Mouse (Mus musculus): Measurements from ENCODE around the gene Zfp523. TPM values are rescaled to one million over a fixed set of nuclear protein-coding genes. Genes with fewer than 3 reads are reported as not detected.

Zfp523 gene
- polyA plus RNA-seq, 1 experiment from 2014 or later, result 39.8 TPM

- Histone ChIP-seq H3K27ac (peak overlapping the region; percentile 92), H3K36me3 (no peaks in the 10 kb centered on the region), H3K4me3 (peak overlapping the region; percentile 62), H3K4me1 (replicated peaks) (peaks cover 35% of the 10 kb centered on the region), H3K9me3 (no peaks in the 10 kb centered on the region), H3K27me3 (ENCODE audit: insufficient read depth, poor library complexity, severe bottlenecking) (peaks cover 22% of the 10 kb centered on the region)
- 1% methylated on average over 46 of the region's 46 CpGs for WGBS
- peak; percentile 94 for DNase-seq (ENCODE audit: low spot score)
Measured at GRCm38 (mm10) chr17:28223561-28224391, 46.8 kb downstream of the Zfp523 start.

DNA sequence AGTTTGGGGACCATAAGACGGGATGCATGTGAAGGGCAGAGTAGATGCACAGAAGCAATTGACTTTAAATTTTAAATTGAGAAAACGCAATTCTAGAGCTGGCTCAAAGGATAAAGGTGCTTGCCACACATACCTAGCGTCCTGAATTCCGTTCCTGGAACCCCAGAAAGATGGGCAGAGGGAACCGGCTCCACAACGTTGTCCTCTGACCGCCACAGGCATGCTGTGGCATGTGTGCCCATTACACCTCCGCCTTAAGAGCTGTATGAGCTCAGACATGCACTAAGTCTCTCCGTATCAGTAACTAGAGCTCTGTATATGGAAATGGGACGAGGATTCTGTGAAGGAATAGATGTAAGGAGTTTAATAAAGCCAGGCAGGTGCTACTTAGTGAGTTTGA is 47.7 kb downstream of the Zfp523 start:
- peaks cover 35% of the 10 kb centered on the region for H3K4me1 ChIP-seq (replicated peaks)
- WGBS, result 87% methylated on average over 10 of the region's 10 CpGs
- H3K9me3 ChIP-seq, result no peaks in the 10 kb centered on the region
- no peak for DNase-seq (ENCODE audit: low spot score)
- peaks cover 22% of the 10 kb centered on the region for H3K27me3 ChIP-seq (ENCODE audit: insufficient read depth, poor library complexity, severe bottlenecking)
- H3K4me3 ChIP-seq, result no peak overlapping the region; the same call in 1 of the 2 replicates
- H3K27ac ChIP-seq, result no peak overlapping the region
- H3K36me3 ChIP-seq, result no peaks in the 10 kb centered on the region

DNA sequence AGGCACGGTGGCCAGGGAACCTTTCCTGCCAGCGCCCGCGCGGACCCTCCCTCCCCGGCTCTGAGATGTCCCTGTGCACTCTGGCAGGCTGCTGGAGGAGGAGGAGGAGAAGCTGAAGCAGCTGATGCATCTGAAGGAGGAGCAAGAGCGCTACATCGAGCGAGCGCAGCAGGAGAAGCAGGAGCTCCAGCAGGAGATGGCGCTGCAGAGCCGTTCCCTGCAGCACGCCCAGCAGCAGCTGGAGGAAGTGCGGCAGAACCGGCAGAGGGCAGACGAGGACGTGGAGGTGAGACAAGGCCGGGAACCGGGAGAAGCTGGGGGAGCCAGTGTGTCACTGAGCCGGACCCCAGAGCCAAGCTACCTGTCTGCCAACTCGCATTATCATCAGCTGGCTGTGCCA is 49.1 kb downstream of the Zfp523 start:
- peaks cover 22% of the 10 kb centered on the region for H3K27me3 ChIP-seq (ENCODE audit: insufficient read depth, poor library complexity, severe bottlenecking)
- H3K4me3 ChIP-seq, result peak overlapping the region; percentile 51
- DNase-seq (ENCODE audit: low spot score), result peak; percentile 90
- no peaks in the 10 kb centered on the region for H3K36me3 ChIP-seq
- peak overlapping the region; percentile 76 for H3K27ac ChIP-seq
- peaks cover 35% of the 10 kb centered on the region for H3K4me1 ChIP-seq (replicated peaks)
- under 1% methylated on average over 21 of the region's 21 CpGs for WGBS
- H3K9me3 ChIP-seq, result no peaks in the 10 kb centered on the region

GRCm38 (mm10) chr17:28230486-28230885 is 53.6 kb downstream of the Zfp523 start:
- Histone ChIP-seq H3K27ac (no peak overlapping the region), H3K4me1 (replicated peaks) (peaks cover 46% of the 10 kb centered on the region), H3K9me3 (no peaks in the 10 kb centered on the region), H3K36me3 (no peaks in the 10 kb centered on the region), H3K4me3 (no peak overlapping the region), H3K27me3 (ENCODE audit: insufficient read depth, poor library complexity, severe bottlenecking) (peaks cover 11% of the 10 kb centered on the region; the same call in 1 of the 2 replicates)
- WGBS, result 79% methylated on average over 6 of the region's 6 CpGs
- no peak for DNase-seq (ENCODE audit: low spot score)

GRCm38 (mm10) chr17:28231026-28231736 is 54.3 kb downstream of the Zfp523 start:
- Histone ChIP-seq H3K36me3 (no peaks in the 10 kb centered on the region), H3K27me3 (ENCODE audit: insufficient read depth, poor library complexity, severe bottlenecking) (peaks cover 11% of the 10 kb centered on the region; the same call in 1 of the 2 replicates), H3K9me3 (no peaks in the 10 kb centered on the region), H3K4me3 (no peak overlapping the region), H3K27ac (no peak overlapping the region), H3K4me1 (replicated peaks) (peaks cover 46% of the 10 kb centered on the region)
- no peak for DNase-seq (ENCODE audit: low spot score)
- WGBS, result 87% methylated on average over 18 of the region's 18 CpGs

DNA sequence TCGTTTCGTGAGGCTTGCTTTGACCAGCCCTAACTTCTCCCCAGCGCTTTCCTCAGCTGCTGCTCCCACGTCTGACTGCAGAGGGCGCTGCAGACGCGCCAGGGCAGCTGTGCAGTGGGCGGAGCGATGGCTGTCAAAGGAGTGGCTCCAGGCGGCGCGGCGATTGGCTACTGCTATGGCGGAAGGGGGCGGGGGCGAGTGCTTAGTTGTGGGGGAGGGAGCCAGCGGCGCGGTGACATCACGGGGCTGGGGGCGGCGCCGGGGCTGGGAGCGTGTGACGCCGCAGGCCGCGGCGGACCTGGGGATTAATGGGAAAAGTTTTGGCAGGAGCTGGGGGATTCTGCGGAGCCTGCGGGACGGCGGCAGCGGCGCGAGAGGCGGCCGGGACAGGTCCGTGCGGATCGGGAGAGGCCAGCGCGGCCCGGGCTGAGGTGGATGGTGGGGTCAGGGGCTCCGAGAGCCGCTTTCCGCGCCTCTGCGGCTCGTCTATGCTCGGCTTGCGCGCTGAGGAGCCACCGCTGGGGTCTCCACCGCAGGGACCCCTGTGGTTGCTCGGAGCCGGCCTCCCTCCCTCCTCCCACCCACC is 55.6 kb downstream of the Zfp523 start, which contains the start of gene Ppard:
TSS of gene Ppard (plus strand) at position 226 of the 586 bp plus-strand sequence.
- under 1% methylated on average over 57 of the region's 57 CpGs for WGBS
- H3K27ac ChIP-seq, result peak within 1 kb of the TSS; percentile 92
- peak; percentile 98 for DNase-seq (ENCODE audit: low spot score)
- H3K9me3 ChIP-seq, result no peaks in the 10 kb centered on the region
- peaks cover 54% of the 10 kb centered on the region for H3K4me1 ChIP-seq (replicated peaks)
- H3K36me3 ChIP-seq, result peaks cover 3% of the 10 kb centered on the region; the same call in 1 of the 2 replicates
- H3K27me3 ChIP-seq (ENCODE audit: insufficient read depth, poor library complexity, severe bottlenecking), result peaks cover 11% of the 10 kb centered on the region; the same call in 1 of the 2 replicates
- H3K4me3 ChIP-seq, result peak within 1 kb of the TSS; percentile 92

DNA sequence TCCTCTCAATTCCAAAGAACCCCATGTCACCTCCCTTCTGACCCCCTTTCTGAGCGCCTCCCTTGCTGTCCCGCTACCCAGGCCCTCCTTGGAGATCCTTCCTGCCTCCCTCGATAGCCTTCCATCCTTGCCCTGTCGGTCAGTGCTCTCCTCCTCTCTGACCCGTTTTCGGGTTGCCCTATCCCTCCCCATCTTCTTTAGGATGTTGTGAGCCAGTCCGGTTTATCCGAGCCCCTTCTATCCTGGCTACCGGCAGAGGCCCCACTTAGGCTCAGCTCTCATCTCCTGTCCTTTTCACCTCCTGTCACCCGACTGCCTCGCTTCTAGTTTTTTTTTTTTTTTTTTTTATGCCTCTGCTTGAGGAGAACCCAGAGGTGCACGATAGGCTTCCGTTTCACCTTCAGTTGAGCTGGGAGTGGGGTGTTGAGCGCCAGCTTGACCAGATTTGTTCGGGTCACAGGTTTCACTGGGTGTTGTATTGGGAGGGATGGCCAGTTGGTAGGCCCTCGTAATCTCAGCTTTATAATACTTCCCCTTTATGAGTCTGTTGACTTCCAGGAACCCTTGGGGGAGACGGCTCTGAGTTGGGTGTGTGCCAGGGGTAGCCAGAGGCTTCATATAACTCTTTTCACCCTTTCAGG is 56.3 kb downstream of the Zfp523 start:
- WGBS, result 10% methylated on average over 17 of the region's 17 CpGs
- peak overlapping the region; percentile 92 for H3K4me3 ChIP-seq
- peak overlapping the region; percentile 92 for H3K27ac ChIP-seq

DNA sequence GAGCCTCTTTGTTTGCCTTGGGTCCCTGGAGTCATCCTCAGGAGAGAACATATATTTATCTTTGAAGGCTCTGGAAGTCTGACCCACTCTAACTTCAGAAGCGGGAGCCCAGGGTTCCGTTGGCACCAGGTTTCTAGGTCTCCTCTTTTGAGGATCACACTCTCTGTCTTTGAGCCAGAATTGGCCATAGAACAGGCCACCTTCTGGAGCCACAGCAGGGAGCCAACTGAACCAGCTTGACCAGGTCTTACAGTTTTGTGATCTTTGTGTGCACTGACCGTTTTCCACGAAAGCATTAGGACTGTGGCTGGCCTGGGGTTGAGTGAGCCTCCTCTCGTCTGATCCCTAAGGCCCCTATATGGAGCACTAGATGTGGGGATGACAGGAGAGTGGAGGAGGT is 57.7 kb downstream of the Zfp523 start:
- peaks cover 11% of the 10 kb centered on the region; the same call in 1 of the 2 replicates for H3K27me3 ChIP-seq (ENCODE audit: insufficient read depth, poor library complexity, severe bottlenecking)
- peaks cover 22% of the 10 kb centered on the region for H3K36me3 ChIP-seq
- no peak overlapping the region for H3K27ac ChIP-seq
- DNase-seq (ENCODE audit: low spot score), result no peak
- no peak overlapping the region for H3K4me3 ChIP-seq
- whole genome bisulfite sequencing, result 80% methylated on average over 5 of the region's 5 CpGs
- peaks cover 51% of the 10 kb centered on the region for H3K4me1 ChIP-seq (replicated peaks)
- no peaks in the 10 kb centered on the region for H3K9me3 ChIP-seq

More for the DNA sequence above, 56.3 kb downstream of the Zfp523 start:
- Histone ChIP-seq H3K9me3 (no peaks in the 10 kb centered on the region), H3K4me1 (replicated peaks) (peaks cover 51% of the 10 kb centered on the region), H3K36me3 (peaks cover 9% of the 10 kb centered on the region), H3K27me3 (ENCODE audit: insufficient read depth, poor library complexity, severe bottlenecking) (peaks cover 11% of the 10 kb centered on the region; the same call in 1 of the 2 replicates)
- no peak for DNase-seq (ENCODE audit: low spot score)

GRCm38 (mm10) chr17:28235982-28236635 is 59.2 kb downstream of the Zfp523 start:
- DNase-seq (ENCODE audit: low spot score), result no peak
- no peak overlapping the region for H3K27ac ChIP-seq
- H3K4me1 ChIP-seq (replicated peaks), result peaks cover 51% of the 10 kb centered on the region
- 85% methylated on average over 7 of the region's 7 CpGs for WGBS
- peaks cover 33% of the 10 kb centered on the region for H3K36me3 ChIP-seq
- H3K4me3 ChIP-seq, result no peak overlapping the region
- H3K9me3 ChIP-seq, result no peaks in the 10 kb centered on the region
- H3K27me3 ChIP-seq (ENCODE audit: insufficient read depth, poor library complexity, severe bottlenecking), result peaks cover 11% of the 10 kb centered on the region; the same call in 1 of the 2 replicates

DNA sequence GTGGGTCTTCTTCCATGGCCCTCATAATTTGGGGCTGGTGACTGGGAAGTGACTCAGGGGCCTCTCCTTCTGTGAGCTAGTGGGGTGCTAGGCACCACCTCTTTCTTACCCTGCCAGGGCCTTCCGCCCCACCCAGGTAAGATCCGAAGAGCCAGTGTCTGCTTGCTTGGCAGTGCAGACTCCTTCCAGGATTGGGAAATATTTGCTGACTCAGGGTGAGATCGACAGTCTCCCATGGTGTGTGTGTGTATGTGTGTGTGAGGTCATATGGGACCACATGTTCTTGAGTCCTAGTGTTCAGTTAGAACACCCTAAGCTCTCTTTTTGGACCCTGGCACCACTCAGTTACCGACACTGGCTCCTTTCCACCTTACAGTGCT is 59.7 kb downstream of the Zfp523 start:
- no peak overlapping the region for H3K27ac ChIP-seq
- no peak overlapping the region for H3K4me3 ChIP-seq
- peaks cover 51% of the 10 kb centered on the region for H3K4me1 ChIP-seq (replicated peaks)
- WGBS, result 93% methylated on average over 4 of the region's 4 CpGs
- no peaks in the 10 kb centered on the region for H3K9me3 ChIP-seq
- peaks cover 39% of the 10 kb centered on the region for H3K36me3 ChIP-seq
- peaks cover 6% of the 10 kb centered on the region; the same call in 1 of the 2 replicates for H3K27me3 ChIP-seq (ENCODE audit: insufficient read depth, poor library complexity, severe bottlenecking)
- DNase-seq (ENCODE audit: low spot score), result no peak

DNA sequence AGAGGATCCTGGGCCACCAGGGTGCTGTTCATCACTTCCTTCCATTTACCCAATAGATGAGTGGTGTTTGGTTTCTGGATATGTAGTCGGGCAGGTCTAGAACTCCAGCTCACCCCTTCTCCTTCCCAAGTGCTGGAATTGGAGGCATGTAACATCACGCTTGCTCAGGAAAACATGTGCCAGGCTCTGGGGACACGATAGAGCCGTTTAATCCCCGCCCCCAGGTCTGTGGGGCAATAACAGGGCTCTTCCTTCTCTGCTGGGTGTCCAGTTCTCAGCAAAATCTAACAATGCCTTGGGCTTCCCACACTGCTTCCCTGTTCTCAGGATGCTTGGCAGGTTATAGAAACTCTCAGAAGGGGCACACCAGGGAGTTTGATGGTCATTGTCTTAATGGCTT is 60.4 kb downstream of the Zfp523 start:
- H3K4me1 ChIP-seq (replicated peaks), result peaks cover 50% of the 10 kb centered on the region
- WGBS, result 68% methylated on average over 5 of the region's 5 CpGs
- no peak for DNase-seq (ENCODE audit: low spot score)

DNA sequence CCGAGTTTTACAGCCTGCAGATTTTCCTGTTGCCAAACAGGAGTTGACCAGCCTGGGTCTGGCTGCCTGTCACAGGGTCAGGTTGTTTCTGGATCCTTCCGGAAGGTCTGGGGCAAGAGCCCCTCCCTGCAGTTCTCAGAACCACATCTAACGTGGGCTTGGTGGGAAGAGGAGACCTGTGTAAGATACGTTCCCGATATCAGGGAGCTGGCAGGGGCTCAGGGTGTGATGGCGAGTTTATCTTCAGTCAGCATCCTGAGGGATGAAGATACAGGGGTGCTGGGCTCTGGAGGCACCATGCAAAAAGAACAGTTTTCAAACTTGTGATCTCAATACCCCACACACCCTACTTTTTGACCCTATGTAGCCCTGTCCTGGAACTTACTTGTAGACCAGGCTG is 60.9 kb downstream of the Zfp523 start:
- H3K27me3 ChIP-seq (ENCODE audit: insufficient read depth, poor library complexity, severe bottlenecking), result no peaks in the 10 kb centered on the region
- no peak overlapping the region for H3K4me3 ChIP-seq
- no peak for DNase-seq (ENCODE audit: low spot score)
- peaks cover 47% of the 10 kb centered on the region for H3K4me1 ChIP-seq (replicated peaks)
- peaks cover 49% of the 10 kb centered on the region for H3K36me3 ChIP-seq
- H3K9me3 ChIP-seq, result no peaks in the 10 kb centered on the region
- 0 out of 2 replicates have a peak overlapping the region, but pooled peaks have one; percentile 5 for H3K27ac ChIP-seq
- 72% methylated on average over 6 of the region's 6 CpGs for WGBS

More for the DNA sequence above, 60.4 kb downstream of the Zfp523 start:
- Histone ChIP-seq H3K9me3 (no peaks in the 10 kb centered on the region), H3K36me3 (peaks cover 45% of the 10 kb centered on the region), H3K27me3 (ENCODE audit: insufficient read depth, poor library complexity, severe bottlenecking) (no peaks in the 10 kb centered on the region), H3K27ac (0 out of 2 replicates have a peak overlapping the region, but pooled peaks have one; percentile 5), H3K4me3 (no peak overlapping the region)

All from hindbrain, embryonic 10.5 days (tissue).